Mouse (Mus musculus): ENCODE measurements at regions not wholly inside any gene's neighbourhood (a gene's known extent, or its start where the extent isn't known, plus 50 kb on each side); places are given as distances from the start of the nearest gene placed in this dataset.

- no peak for ATAC-seq (ENCODE audit: insufficient read depth, low FRiP score, low read depth)
- Histone ChIP-seq H3K4me3 (replicated peaks) (no peak overlapping the region), H3K9ac (no peak overlapping the region), H3K9me3 (no peaks in the 10 kb centered on the region), H3K27ac (no peak overlapping the region), H3K4me1 (no peaks in the 10 kb centered on the region), H3K27me3 (replicated peaks) (no peaks in the 10 kb centered on the region), H3K36me3 (no peaks in the 10 kb centered on the region), H3K4me2 (no peak overlapping the region)
- 83% methylated on average over 1 of the region's 1 CpGs for WGBS
Observed at GRCm38 (mm10) chr16:86366197-86366596, 464.6 kb upstream of the Adamts5 start.

GRCm38 (mm10) chr16:86361099-86361498 is 459.5 kb upstream of the Adamts5 start:
- Histone ChIP-seq H3K9ac (no peak overlapping the region), H3K4me2 (no peak overlapping the region), H3K27ac (no peak overlapping the region), H3K4me1 (no peaks in the 10 kb centered on the region), H3K36me3 (no peaks in the 10 kb centered on the region), H3K27me3 (replicated peaks) (no peaks in the 10 kb centered on the region), H3K4me3 (replicated peaks) (no peak overlapping the region), H3K9me3 (no peaks in the 10 kb centered on the region)
- WGBS: 87% methylated on average over 5 of the region's 5 CpGs
- ATAC-seq (ENCODE audit: insufficient read depth, low FRiP score, low read depth): no peak

DNA sequence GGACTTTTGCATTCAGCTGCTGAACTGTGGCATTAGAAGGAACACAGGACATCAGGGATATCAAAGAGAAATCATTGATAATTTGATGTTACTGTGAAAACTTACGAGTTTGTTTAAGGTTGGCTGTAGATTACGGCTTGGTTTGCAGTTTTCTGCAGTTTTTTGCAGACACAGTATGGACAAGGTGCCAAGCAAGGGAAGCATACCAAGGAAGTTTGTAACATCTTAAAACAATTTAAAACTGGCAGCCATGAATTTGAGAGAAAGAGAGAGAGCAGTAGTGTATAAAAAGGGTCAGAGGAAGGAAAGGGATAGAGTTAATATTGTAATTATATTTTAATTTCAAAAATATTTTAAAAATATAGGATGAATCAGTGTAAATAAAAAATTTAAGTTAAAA is 453.4 kb upstream of the Adamts5 start:
- no peak overlapping the region for H3K4me2 ChIP-seq
- no peak overlapping the region for H3K27ac ChIP-seq
- no peaks in the 10 kb centered on the region for H3K27me3 ChIP-seq (replicated peaks)
- no peaks in the 10 kb centered on the region for H3K4me1 ChIP-seq
- no peak for ATAC-seq (ENCODE audit: insufficient read depth, low FRiP score, low read depth)
- no peaks in the 10 kb centered on the region for H3K36me3 ChIP-seq
- no peak overlapping the region for H3K4me3 ChIP-seq (replicated peaks)
- no peaks in the 10 kb centered on the region for H3K9me3 ChIP-seq
- 59% methylated on average over 2 of the region's 2 CpGs for WGBS
- H3K9ac ChIP-seq: no peak overlapping the region

DNA sequence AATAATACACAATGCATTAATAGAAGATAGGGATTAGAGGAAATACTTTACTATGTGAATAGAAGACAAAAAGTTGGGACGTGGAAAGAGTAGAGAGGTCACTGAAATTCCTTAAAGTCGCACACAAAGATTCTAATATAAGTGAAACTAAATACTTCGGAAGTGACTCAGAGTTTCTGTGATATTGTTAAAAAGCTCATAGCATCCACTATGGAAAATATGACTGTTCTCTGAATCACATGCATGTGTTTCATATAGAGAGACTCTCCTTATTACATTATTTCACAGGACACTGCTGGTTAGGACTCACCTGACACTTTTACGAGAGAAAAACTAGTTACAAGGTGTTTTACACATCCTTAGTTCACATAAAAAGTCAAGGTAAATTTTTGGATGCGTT is 446.1 kb upstream of the Adamts5 start:
- no peaks in the 10 kb centered on the region for H3K9me3 ChIP-seq
- no peak overlapping the region for H3K9ac ChIP-seq
- ATAC-seq (ENCODE audit: insufficient read depth, low FRiP score, low read depth): no peak
- no peaks in the 10 kb centered on the region for H3K36me3 ChIP-seq
- WGBS: 81% methylated on average over 5 of the region's 5 CpGs
- no peaks in the 10 kb centered on the region for H3K4me1 ChIP-seq
- H3K4me2 ChIP-seq: no peak overlapping the region
- H3K27me3 ChIP-seq (replicated peaks): no peaks in the 10 kb centered on the region
- no peak overlapping the region for H3K27ac ChIP-seq
- H3K4me3 ChIP-seq (replicated peaks): no peak overlapping the region

DNA sequence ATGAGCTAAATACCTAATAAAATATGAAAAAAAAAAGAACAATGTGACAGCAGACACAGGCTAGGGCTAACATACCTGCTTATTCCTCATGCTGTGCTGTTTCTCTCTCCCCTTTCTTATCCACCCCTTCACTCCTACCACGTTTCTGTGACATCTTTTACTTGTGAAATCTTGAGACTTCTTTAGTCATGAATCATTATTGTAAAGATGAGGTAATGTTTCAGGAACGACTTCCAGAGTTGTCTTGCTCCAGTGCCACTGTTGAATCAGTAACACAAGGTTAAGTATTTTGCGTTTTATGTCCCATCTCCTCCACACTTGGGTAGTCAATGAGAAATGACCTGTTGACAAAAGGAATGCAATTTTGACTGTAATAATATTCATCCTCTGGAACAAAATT is 445.3 kb upstream of the Adamts5 start:
- H3K9ac ChIP-seq: no peak overlapping the region
- no peaks in the 10 kb centered on the region for H3K4me1 ChIP-seq
- no peak overlapping the region for H3K4me3 ChIP-seq (replicated peaks)
- H3K27me3 ChIP-seq (replicated peaks): no peaks in the 10 kb centered on the region
- H3K4me2 ChIP-seq: no peak overlapping the region
- WGBS: 43% methylated on average over 3 of the region's 3 CpGs
- ATAC-seq (ENCODE audit: insufficient read depth, low FRiP score, low read depth): no peak
- no peaks in the 10 kb centered on the region for H3K9me3 ChIP-seq
- H3K36me3 ChIP-seq: no peaks in the 10 kb centered on the region
- H3K27ac ChIP-seq: no peak overlapping the region

GRCm38 (mm10) chr16:86340311-86340710 is 438.7 kb upstream of the Adamts5 start:
- Histone ChIP-seq H3K4me2 (no peak overlapping the region), H3K9ac (no peak overlapping the region), H3K4me1 (no peaks in the 10 kb centered on the region), H3K36me3 (no peaks in the 10 kb centered on the region), H3K27me3 (replicated peaks) (no peaks in the 10 kb centered on the region), H3K27ac (no peak overlapping the region), H3K9me3 (no peaks in the 10 kb centered on the region), H3K4me3 (replicated peaks) (no peak overlapping the region)
- 46% methylated on average over 2 of the region's 2 CpGs for WGBS
- ATAC-seq (ENCODE audit: insufficient read depth, low FRiP score, low read depth): no peak

DNA sequence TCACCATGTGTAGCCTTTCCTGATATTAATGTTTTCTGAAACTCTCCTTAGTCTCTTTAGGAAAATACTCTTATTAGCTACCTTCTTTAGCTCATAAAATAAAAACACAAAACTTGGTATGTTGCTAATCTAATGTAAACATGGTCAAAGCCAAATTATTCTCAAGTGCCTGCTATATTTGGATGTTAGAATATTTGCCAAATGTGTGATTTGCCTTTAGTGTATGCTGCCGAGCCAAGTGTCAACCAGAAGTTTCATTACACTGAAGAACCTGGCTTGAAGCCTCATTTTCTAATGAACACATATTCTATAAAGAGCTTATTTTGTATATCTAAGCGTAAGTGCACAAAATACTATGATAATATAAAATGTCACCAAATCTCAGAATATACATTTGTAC is 423.8 kb upstream of the Adamts5 start:
- Histone ChIP-seq H3K36me3 (no peaks in the 10 kb centered on the region), H3K9me3 (no peaks in the 10 kb centered on the region), H3K4me2 (no peak overlapping the region), H3K27ac (no peak overlapping the region), H3K4me3 (replicated peaks) (no peak overlapping the region), H3K4me1 (no peaks in the 10 kb centered on the region), H3K9ac (no peak overlapping the region), H3K27me3 (replicated peaks) (no peaks in the 10 kb centered on the region)
- no peak for ATAC-seq (ENCODE audit: insufficient read depth, low FRiP score, low read depth)
- WGBS: 51% methylated on average over 2 of the region's 2 CpGs

DNA sequence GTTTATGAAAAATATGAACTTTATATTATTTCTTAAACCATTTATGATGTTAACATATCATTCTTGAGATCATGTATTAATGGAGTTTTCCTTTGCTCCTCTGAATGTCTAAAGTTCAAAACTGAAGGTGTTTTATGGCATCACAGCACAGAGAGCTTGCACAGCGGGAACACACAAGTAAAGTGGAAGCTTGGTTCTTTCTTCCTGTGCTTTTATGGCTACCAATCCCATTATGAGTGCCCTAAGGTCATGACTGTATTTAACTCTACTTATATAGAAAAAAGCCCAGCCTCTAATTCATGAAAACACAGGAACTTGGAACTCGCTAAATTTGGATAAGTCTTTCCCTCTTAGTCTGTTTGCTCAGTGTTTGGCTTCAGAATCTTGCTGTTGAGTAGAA is 417.3 kb upstream of the Adamts5 start:
- no peaks in the 10 kb centered on the region for H3K4me1 ChIP-seq
- no peaks in the 10 kb centered on the region for H3K36me3 ChIP-seq
- H3K9me3 ChIP-seq: no peaks in the 10 kb centered on the region
- 48% methylated on average over 2 of the region's 2 CpGs for WGBS
- H3K27ac ChIP-seq: no peak overlapping the region
- H3K27me3 ChIP-seq (replicated peaks): no peaks in the 10 kb centered on the region
- no peak overlapping the region for H3K9ac ChIP-seq
- no peak overlapping the region for H3K4me3 ChIP-seq (replicated peaks)
- no peak overlapping the region for H3K4me2 ChIP-seq
- ATAC-seq (ENCODE audit: insufficient read depth, low FRiP score, low read depth): no peak

DNA sequence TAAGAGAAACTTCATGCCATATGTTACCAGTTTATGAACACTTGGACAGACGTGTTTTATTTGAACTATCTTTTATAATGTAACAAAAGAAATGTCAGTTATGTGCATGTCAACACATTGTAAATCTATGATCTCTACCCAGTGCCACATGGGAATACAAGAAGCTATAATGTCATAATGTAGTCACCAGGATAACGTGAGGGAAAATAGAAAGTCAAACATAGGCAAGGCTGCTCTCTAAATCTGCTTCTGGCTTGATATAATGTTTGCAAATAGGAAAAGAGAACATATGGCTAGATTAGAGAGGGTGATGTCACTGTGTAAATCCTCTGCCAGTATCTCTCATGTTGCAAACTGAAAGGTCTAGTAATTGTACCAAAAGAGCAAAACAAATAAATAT is 408.1 kb upstream of the Adamts5 start:
- 51% methylated on average over 2 of the region's 2 CpGs for WGBS

GRCm38 (mm10) chr16:86303869-86304268 is 402.2 kb upstream of the Adamts5 start:
- Histone ChIP-seq H3K4me2 (no peak overlapping the region), H3K9me3 (no peaks in the 10 kb centered on the region), H3K36me3 (no peaks in the 10 kb centered on the region), H3K4me3 (replicated peaks) (no peak overlapping the region), H3K4me1 (no peaks in the 10 kb centered on the region), H3K27me3 (replicated peaks) (no peaks in the 10 kb centered on the region), H3K27ac (no peak overlapping the region), H3K9ac (no peak overlapping the region)
- WGBS: 81% methylated on average over 2 of the region's 2 CpGs
- ATAC-seq (ENCODE audit: insufficient read depth, low FRiP score, low read depth): no peak

More for the DNA sequence above, 408.1 kb upstream of the Adamts5 start:
- H3K36me3 ChIP-seq: no peaks in the 10 kb centered on the region
- H3K9me3 ChIP-seq: no peaks in the 10 kb centered on the region
- H3K27ac ChIP-seq: no peak overlapping the region
- no peak overlapping the region for H3K4me2 ChIP-seq
- no peak overlapping the region for H3K4me3 ChIP-seq (replicated peaks)
- H3K9ac ChIP-seq: no peak overlapping the region
- H3K4me1 ChIP-seq: no peaks in the 10 kb centered on the region
- ATAC-seq (ENCODE audit: insufficient read depth, low FRiP score, low read depth): no peak
- H3K27me3 ChIP-seq (replicated peaks): no peaks in the 10 kb centered on the region

DNA sequence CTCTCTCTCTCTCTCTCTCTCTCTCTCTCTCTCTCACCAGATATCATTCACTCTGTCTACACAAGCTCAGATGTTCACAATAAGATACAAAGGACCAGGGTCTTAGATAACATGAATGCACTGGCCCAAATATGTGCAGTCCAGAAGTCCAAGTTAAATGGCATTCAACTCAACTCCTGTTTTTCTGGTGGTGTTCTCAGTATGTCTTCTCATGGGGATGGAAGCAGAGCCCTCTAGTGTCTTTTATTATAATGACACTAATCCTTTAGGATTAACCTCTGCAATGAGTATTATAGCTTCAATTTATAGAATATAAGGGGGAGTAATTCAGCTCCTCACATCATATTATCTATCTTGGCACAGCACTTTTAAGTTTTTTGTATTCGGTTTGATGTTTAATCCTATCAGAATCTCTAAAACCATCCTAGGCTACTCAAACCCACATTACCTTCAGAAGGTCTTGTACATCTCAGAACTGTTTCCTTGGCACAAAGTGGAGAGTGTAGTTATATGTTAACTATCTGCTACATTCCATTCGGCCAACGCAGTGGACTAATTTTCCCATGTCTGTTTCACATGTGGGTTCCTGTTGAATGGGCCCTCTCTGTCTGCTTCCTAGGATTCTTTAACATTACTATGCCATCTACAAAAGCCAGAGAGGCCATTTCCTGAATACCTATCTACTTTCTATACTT is 401.0 kb upstream of the Adamts5 start:
- H3K27ac ChIP-seq: no peak overlapping the region
- whole genome bisulfite sequencing: 56% methylated on average over 3 of the region's 3 CpGs
- H3K4me1 ChIP-seq: no peaks in the 10 kb centered on the region
- no peak for ATAC-seq (ENCODE audit: insufficient read depth, low FRiP score, low read depth)
- no peaks in the 10 kb centered on the region for H3K27me3 ChIP-seq (replicated peaks)
- H3K9me3 ChIP-seq: no peaks in the 10 kb centered on the region
- H3K4me2 ChIP-seq: no peak overlapping the region
- no peak overlapping the region for H3K4me3 ChIP-seq (replicated peaks)
- H3K9ac ChIP-seq: no peak overlapping the region
- H3K36me3 ChIP-seq: no peaks in the 10 kb centered on the region

DNA sequence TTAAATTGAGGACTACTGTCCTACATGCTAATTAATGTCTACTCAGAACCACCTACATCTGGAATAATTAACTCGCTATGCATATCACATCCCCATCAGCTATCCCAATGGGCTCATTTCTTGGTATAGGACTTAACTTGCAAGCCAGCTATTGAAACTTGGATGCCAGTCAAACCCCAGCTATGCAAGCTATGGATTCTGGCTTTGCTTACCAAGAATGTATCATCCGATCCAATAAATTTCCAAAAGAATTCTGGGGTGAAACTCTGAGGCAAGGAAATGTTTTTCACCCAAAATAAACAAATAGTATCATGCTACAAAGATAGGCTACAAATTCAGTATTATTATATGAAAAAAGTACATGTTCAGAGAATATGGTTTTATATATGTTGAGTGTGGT is 392.8 kb upstream of the Adamts5 start:
- Histone ChIP-seq H3K4me1 (no peaks in the 10 kb centered on the region), H3K36me3 (no peaks in the 10 kb centered on the region), H3K4me2 (no peak overlapping the region), H3K27me3 (replicated peaks) (no peaks in the 10 kb centered on the region), H3K4me3 (replicated peaks) (no peak overlapping the region), H3K9ac (no peak overlapping the region), H3K9me3 (no peaks in the 10 kb centered on the region), H3K27ac (no peak overlapping the region)
- 83% methylated on average over 2 of the region's 2 CpGs for whole genome bisulfite sequencing
- ATAC-seq (ENCODE audit: insufficient read depth, low FRiP score, low read depth): no peak

GRCm38 (mm10) chr16:86281326-86281725 is 379.7 kb upstream of the Adamts5 start:
- Histone ChIP-seq H3K27ac (no peak overlapping the region), H3K9ac (no peak overlapping the region), H3K4me1 (no peaks in the 10 kb centered on the region), H3K36me3 (no peaks in the 10 kb centered on the region), H3K4me2 (no peak overlapping the region), H3K9me3 (no peaks in the 10 kb centered on the region), H3K27me3 (replicated peaks) (no peaks in the 10 kb centered on the region), H3K4me3 (replicated peaks) (no peak overlapping the region)
- ATAC-seq (ENCODE audit: insufficient read depth, low FRiP score, low read depth): no peak
- WGBS: 76% methylated on average over 2 of the region's 2 CpGs

Measured in stomach, embryonic 15.5 days (tissue).